Mouse (Mus musculus): ENCODE measurements around the gene Slc6a17. TPM values are rescaled to one million over a fixed set of nuclear protein-coding genes. Genes with fewer than 3 reads are reported as not detected.

The Slc6a17 gene
- polyA plus RNA-seq (2014; fragmentation: Nextera tagmentation; extraction: Ambion mirVana), result 0.91 and 2.0 TPM in 2 replicates

DNA sequence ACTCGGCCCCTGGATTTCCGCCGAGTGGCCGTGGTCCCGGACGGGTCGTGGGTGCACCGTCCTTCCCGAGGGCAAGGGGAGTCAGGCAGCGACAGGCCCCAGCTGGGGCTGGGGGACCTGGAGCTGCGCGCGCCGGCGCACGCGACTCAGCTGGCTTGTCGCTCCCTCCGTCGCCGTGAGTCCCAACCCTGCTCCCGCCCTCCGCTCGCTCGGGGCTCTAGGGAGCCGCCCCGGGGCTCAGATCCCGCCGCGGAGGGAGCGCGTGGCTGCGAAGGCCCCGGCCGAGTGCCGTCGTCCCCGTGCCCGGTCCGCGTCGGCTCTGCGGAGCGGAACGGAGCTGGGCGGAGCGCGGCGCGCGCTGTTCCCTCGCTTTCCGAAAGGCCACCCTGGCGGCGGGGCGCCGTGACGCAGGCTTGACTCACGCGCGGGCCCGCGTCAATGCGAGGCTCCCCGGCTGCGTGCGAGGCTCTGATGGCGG, at the start of gene Slc6a17:
Gene Slc6a17 (minus strand): TSS at position 388 of the 478 bp plus-strand sequence.
- H3K9ac ChIP-seq (ENCODE audit: low read depth, low read length), result no peak within 1 kb of the TSS
- no peaks in the 10 kb centered on the region for H3K9me3 ChIP-seq (ENCODE audit: control insufficient read depth, low read length)
- H3K4me2 ChIP-seq, result peak within 1 kb of the TSS; percentile 78
- H3K27me3 ChIP-seq (replicated peaks; ENCODE audit: control insufficient read depth, insufficient read depth, low read length), result peaks cover 45% of the 10 kb centered on the region
- H3K4me1 ChIP-seq (replicated peaks; ENCODE audit: control insufficient read depth, insufficient read depth, low read length), result no peaks in the 10 kb centered on the region
- DNase-seq (ENCODE audit: low spot score) (peak; percentile 52), ATAC-seq (replicated peaks; ENCODE audit: low FRiP score) (0 out of 2 replicates have a peak, but pooled peaks have one; percentile 45)
- peak within 1 kb of the TSS; percentile 45 for H3K4me3 ChIP-seq (ENCODE audit: low read depth, low read length)
- no peaks in the 10 kb centered on the region for H3K36me3 ChIP-seq (ENCODE audit: control insufficient read depth, insufficient read depth, low read length)
- WGBS, result under 1% methylated on average over 66 of the region's 68 CpGs
- H3K27ac ChIP-seq (ENCODE audit: low read depth, low read length), result no peak within 1 kb of the TSS

DNA sequence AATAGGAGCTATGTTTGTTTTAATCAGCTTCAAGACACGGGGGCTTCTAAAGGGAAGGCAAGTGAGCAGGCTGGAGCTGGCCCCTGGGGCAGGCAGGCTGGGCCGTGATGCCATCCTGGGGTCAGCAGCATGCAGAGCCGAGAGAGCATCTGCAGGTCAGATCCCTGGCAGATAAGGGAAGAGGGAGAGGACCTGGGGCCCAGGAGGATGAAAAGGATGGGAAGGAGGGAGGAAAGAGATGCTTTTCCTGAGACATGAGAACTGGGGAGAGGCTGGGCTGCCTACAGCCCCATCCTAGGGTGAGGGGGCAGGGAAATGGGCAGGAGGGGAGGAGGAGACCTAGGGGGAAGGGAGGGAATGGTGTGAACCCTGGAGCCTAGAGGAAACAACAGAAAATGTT, 47.5 kb upstream of the Slc6a17 start:
- Histone ChIP-seq H3K9me3 (ENCODE audit: control insufficient read depth, low read length) (no peaks in the 10 kb centered on the region), H3K27ac (ENCODE audit: low read depth, low read length) (no peak overlapping the region), H3K36me3 (ENCODE audit: control insufficient read depth, insufficient read depth, low read length) (no peaks in the 10 kb centered on the region), H3K4me3 (ENCODE audit: low read depth, low read length) (no peak overlapping the region), H3K4me2 (no peak overlapping the region), H3K27me3 (replicated peaks; ENCODE audit: control insufficient read depth, insufficient read depth, low read length) (peaks cover 7% of the 10 kb centered on the region), H3K9ac (ENCODE audit: low read depth, low read length) (no peak overlapping the region), H3K4me1 (replicated peaks; ENCODE audit: control insufficient read depth, insufficient read depth, low read length) (no peaks in the 10 kb centered on the region)
- ATAC-seq (replicated peaks; ENCODE audit: low FRiP score) (no peak), DNase-seq (ENCODE audit: low spot score) (no peak)
- 27% methylated on average over 3 of the region's 3 CpGs for WGBS

DNA sequence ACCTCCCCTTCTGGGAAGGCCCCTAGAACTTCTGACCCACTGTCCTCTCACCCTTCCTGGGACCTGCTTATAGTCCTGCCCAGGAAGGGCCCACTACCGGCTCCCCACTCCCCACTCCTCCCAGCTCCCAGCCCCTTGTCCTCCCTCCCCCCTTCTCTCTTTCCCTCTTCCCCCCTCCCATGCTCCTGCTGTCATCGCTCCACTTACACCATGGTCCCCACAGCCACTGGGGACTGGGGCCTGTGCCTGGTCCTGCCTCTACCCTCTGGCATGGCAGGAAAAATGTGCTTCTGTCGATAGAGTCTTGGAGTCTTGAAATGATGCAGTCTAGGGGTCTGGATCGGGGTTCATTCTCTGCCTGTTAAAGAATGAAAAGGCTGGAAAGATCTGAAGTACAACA, 46.1 kb upstream of the Slc6a17 start:
- Histone ChIP-seq H3K4me2 (no peak overlapping the region), H3K4me1 (replicated peaks; ENCODE audit: control insufficient read depth, insufficient read depth, low read length) (no peaks in the 10 kb centered on the region), H3K9ac (ENCODE audit: low read depth, low read length) (no peak overlapping the region), H3K36me3 (ENCODE audit: control insufficient read depth, insufficient read depth, low read length) (no peaks in the 10 kb centered on the region), H3K27me3 (replicated peaks; ENCODE audit: control insufficient read depth, insufficient read depth, low read length) (peaks cover 3% of the 10 kb centered on the region), H3K27ac (ENCODE audit: low read depth, low read length) (no peak overlapping the region), H3K4me3 (ENCODE audit: low read depth, low read length) (no peak overlapping the region), H3K9me3 (ENCODE audit: control insufficient read depth, low read length) (no peaks in the 10 kb centered on the region)
- WGBS, result 37% methylated on average over 4 of the region's 4 CpGs
- DNase-seq (ENCODE audit: low spot score), result no peak
- no peak for ATAC-seq (replicated peaks; ENCODE audit: low FRiP score)

DNA sequence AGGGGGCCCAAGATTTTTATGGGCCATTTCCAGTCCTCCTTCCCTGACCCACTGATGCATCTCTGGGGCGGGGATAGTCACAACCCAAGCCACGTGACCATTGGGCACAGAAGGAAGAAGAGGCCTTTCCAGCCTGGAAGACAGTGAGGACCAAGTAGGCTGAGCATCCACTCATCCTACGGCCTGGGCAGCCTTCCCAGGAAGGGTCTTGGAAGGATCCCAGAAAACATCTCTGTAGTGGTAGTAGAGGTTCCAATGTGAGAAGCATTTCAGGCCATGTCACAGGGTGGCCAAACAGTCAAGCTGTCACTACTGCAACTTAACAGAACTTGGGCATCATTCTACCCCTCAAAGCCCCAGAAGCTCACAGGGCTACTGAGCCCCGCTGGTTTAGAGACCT, 44.8 kb upstream of the Slc6a17 start:
- Histone ChIP-seq H3K4me3 (ENCODE audit: low read depth, low read length) (no peak overlapping the region), H3K27ac (ENCODE audit: low read depth, low read length) (no peak overlapping the region), H3K36me3 (ENCODE audit: control insufficient read depth, insufficient read depth, low read length) (no peaks in the 10 kb centered on the region), H3K9ac (ENCODE audit: low read depth, low read length) (no peak overlapping the region), H3K4me1 (replicated peaks; ENCODE audit: control insufficient read depth, insufficient read depth, low read length) (no peaks in the 10 kb centered on the region), H3K27me3 (replicated peaks; ENCODE audit: control insufficient read depth, insufficient read depth, low read length) (peaks cover 3% of the 10 kb centered on the region), H3K9me3 (ENCODE audit: control insufficient read depth, low read length) (no peaks in the 10 kb centered on the region), H3K4me2 (no peak overlapping the region)
- no peak for DNase-seq (ENCODE audit: low spot score)
- WGBS, result 74% methylated on average over 4 of the region's 4 CpGs
- ATAC-seq (replicated peaks; ENCODE audit: low FRiP score), result no peak

DNA sequence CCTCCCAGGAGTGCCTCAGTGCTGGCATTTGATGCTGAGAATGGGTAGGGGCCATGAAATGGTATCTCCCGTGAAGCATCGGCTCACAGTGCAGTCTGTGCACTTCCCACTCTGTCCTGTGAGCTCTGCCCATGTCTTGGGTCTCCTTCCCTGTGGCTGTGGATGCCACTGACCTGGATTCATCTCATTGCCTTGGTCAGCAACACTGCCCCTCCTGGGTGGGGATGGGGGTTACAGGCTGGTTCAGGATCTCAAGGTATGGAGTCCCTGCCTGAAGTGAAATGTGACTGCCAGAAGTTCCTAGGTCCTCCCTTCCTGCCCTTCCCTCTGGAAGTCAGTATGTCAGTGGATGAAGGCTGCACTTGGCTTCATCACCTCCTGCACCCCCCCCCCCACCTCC, 44.3 kb upstream of the Slc6a17 start:
- H3K36me3 ChIP-seq (ENCODE audit: control insufficient read depth, insufficient read depth, low read length), result no peaks in the 10 kb centered on the region
- 63% methylated on average over 2 of the region's 2 CpGs for WGBS
- no peak overlapping the region for H3K9ac ChIP-seq (ENCODE audit: low read depth, low read length)
- no peak overlapping the region for H3K27ac ChIP-seq (ENCODE audit: low read depth, low read length)
- no peaks in the 10 kb centered on the region for H3K9me3 ChIP-seq (ENCODE audit: control insufficient read depth, low read length)
- H3K4me2 ChIP-seq, result no peak overlapping the region
- no peak overlapping the region for H3K4me3 ChIP-seq (ENCODE audit: low read depth, low read length)
- DNase-seq (ENCODE audit: low spot score), result no peak
- H3K27me3 ChIP-seq (replicated peaks; ENCODE audit: control insufficient read depth, insufficient read depth, low read length), result no peaks in the 10 kb centered on the region; the same call in 1 of the 2 replicates
- H3K4me1 ChIP-seq (replicated peaks; ENCODE audit: control insufficient read depth, insufficient read depth, low read length), result no peaks in the 10 kb centered on the region
- no peak for ATAC-seq (replicated peaks; ENCODE audit: low FRiP score)

DNA sequence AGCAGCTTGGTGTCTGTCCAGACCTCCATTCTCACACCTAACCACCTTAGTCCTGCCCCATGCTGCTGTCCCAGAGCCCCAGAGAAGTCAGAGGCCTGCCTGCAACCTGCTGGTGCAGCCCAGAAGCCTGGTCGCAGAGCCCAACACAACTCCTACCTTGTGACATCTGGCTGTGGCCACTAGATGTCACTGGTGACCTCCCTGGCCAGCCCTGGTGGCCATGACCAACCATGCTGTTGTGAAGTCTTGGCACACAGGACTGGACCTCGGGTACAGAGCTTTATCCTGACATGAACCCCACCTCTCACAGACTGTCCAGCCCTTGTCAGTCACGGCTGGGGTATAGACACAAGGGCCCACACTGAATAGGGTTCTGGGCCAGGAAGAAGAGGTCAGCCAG, 41.4 kb upstream of the Slc6a17 start:
- ATAC-seq (replicated peaks; ENCODE audit: low FRiP score), result peak; percentile 71
- Histone ChIP-seq H3K27ac (ENCODE audit: low read depth, low read length) (no peak overlapping the region), H3K27me3 (replicated peaks; ENCODE audit: control insufficient read depth, insufficient read depth, low read length) (no peaks in the 10 kb centered on the region)

DNA sequence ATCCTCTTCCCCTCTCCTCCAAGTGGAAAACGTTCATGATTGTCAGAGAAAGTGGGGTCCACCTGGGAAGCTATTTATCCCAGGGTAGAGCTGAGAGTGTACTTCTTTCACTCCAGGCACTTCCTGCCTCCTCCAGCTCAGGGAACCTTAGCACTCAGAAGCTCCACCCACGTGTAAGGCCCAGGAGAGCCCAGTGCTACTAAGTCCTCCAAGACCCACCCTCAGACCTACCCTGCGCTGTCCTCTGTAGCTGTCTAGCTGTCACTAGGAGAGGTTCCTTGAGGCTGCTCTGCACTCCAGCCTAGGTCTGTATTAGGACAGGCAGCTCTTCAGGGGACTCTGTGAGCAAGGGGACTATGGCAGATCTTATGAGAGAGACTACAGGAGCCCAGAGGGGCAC, 40.9 kb upstream of the Slc6a17 start:
- H3K36me3 ChIP-seq (ENCODE audit: control insufficient read depth, insufficient read depth, low read length), result no peaks in the 10 kb centered on the region
- no peak overlapping the region for H3K4me3 ChIP-seq (ENCODE audit: low read depth, low read length)
- ATAC-seq (replicated peaks; ENCODE audit: low FRiP score) (0 out of 2 replicates have a peak, but pooled peaks have one; percentile 21), DNase-seq (ENCODE audit: low spot score) (no peak)
- H3K4me2 ChIP-seq, result no peak overlapping the region
- H3K4me1 ChIP-seq (replicated peaks; ENCODE audit: control insufficient read depth, insufficient read depth, low read length), result no peaks in the 10 kb centered on the region
- H3K27ac ChIP-seq (ENCODE audit: low read depth, low read length), result no peak overlapping the region
- 42% methylated on average over 3 of the region's 3 CpGs for WGBS
- no peak overlapping the region for H3K9ac ChIP-seq (ENCODE audit: low read depth, low read length)
- no peaks in the 10 kb centered on the region for H3K27me3 ChIP-seq (replicated peaks; ENCODE audit: control insufficient read depth, insufficient read depth, low read length)
- no peaks in the 10 kb centered on the region for H3K9me3 ChIP-seq (ENCODE audit: control insufficient read depth, low read length)

More for the DNA sequence above, 41.4 kb upstream of the Slc6a17 start:
- H3K4me1 ChIP-seq (replicated peaks; ENCODE audit: control insufficient read depth, insufficient read depth, low read length), result no peaks in the 10 kb centered on the region
- 9% methylated on average over 3 of the region's 3 CpGs for WGBS
- peak; percentile 59 for DNase-seq (ENCODE audit: low spot score)
- H3K9ac ChIP-seq (ENCODE audit: low read depth, low read length), result no peak overlapping the region
- no peak overlapping the region for H3K4me2 ChIP-seq
- H3K9me3 ChIP-seq (ENCODE audit: control insufficient read depth, low read length), result no peaks in the 10 kb centered on the region
- no peak overlapping the region for H3K4me3 ChIP-seq (ENCODE audit: low read depth, low read length)
- no peaks in the 10 kb centered on the region for H3K36me3 ChIP-seq (ENCODE audit: control insufficient read depth, insufficient read depth, low read length)

DNA sequence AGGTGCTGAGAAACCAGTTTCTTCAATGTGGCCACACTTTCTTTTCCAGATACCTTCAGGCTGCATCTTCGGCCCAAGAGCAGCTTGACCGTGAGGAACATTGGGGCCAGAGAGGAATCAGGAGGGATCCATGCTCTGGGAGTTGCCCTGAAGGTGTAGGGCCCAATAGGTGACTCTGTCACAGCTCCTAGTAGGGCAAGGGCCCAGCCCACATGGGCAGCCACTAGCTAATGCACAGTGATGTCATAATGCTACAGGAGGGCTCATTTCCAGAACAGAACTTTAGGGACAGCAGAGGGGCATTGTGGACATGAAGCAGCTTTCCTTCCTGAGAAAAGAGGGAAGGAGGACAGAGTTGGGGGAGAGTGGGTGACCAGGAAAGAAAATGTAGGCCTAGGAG, 37.0 kb upstream of the Slc6a17 start, which contains the start of gene Ubl4b:
Gene Ubl4b (minus strand): TSS at position 232 of the 400 bp plus-strand sequence.
- no peak for DNase-seq (ENCODE audit: low spot score)
- Histone ChIP-seq H3K9me3 (ENCODE audit: control insufficient read depth, low read length) (no peaks in the 10 kb centered on the region), H3K9ac (ENCODE audit: low read depth, low read length) (no peak within 1 kb of the TSS), H3K36me3 (ENCODE audit: control insufficient read depth, insufficient read depth, low read length) (no peaks in the 10 kb centered on the region), H3K27me3 (replicated peaks; ENCODE audit: control insufficient read depth, insufficient read depth, low read length) (no peaks in the 10 kb centered on the region; the same call in 1 of the 2 replicates), H3K4me3 (ENCODE audit: low read depth, low read length) (no peak within 1 kb of the TSS), H3K4me2 (no peak within 1 kb of the TSS), H3K27ac (ENCODE audit: low read depth, low read length) (no peak within 1 kb of the TSS), H3K4me1 (replicated peaks; ENCODE audit: control insufficient read depth, insufficient read depth, low read length) (no peaks in the 10 kb centered on the region)
- 86% methylated on average over 2 of the region's 2 CpGs for WGBS
- ATAC-seq (replicated peaks; ENCODE audit: low FRiP score), result no peak

DNA sequence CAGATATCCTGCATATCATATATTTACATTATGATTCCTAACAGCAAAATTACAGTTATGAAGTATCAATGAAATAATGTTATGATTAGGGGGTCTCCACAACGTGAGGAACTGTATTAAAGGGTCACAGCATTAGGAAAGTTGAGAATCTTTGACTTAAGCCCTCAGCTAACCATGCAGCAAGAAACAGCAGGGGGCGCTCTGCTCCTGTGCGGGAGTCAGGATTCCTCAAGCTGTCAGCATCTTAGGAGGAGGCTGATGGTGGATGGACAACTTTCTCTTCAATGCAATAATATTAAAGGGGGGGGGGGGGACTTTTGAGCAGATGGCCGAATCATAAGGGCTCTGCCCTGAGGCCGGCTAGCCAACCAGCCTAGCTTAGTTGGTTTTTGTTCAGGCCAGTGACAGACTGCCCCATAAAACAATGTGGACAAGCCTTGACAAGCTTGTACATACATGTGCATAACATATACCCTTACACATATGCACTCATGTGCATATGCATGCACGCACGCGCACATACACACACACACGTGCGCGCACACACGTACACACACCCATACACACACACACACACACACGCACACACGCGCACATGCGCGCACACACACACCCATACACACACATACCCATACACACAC, 32.7 kb upstream of the Slc6a17 start:
- Histone ChIP-seq H3K9me3 (ENCODE audit: control insufficient read depth, low read length) (no peaks in the 10 kb centered on the region), H3K27me3 (replicated peaks; ENCODE audit: control insufficient read depth, insufficient read depth, low read length) (no peaks in the 10 kb centered on the region; the same call in 1 of the 2 replicates), H3K4me1 (replicated peaks; ENCODE audit: control insufficient read depth, insufficient read depth, low read length) (no peaks in the 10 kb centered on the region), H3K36me3 (ENCODE audit: control insufficient read depth, insufficient read depth, low read length) (no peaks in the 10 kb centered on the region), H3K9ac (ENCODE audit: low read depth, low read length) (no peak overlapping the region), H3K4me2 (no peak overlapping the region), H3K4me3 (ENCODE audit: low read depth, low read length) (no peak overlapping the region), H3K27ac (ENCODE audit: low read depth, low read length) (no peak overlapping the region)
- ATAC-seq (replicated peaks; ENCODE audit: low FRiP score), result no peak
- 74% methylated on average over 17 of the region's 17 CpGs for WGBS
- DNase-seq (ENCODE audit: low spot score), result peak; percentile 50

Measured in liver, embryonic 11.5 days (tissue).